Mouse (Mus musculus) stomach, embryonic 16.5 days (tissue): ENCODE results near the gene Rnf216. TPM values are rescaled to one million over a fixed set of nuclear protein-coding genes. Genes with fewer than 3 reads are reported as not detected.
A peak's percentile ranks its signal among the peaks of the same experiment; 100 is the strongest.

Experiments used
- ATAC-seq: fragments of 200-750 bp; cut with Nextera tagmentation; 2 replicates; pipeline ENCODE4 v1.8.0; 2017; ENCODE audit warnings: moderate number of reproducible peaks, moderate TSS enrichment; ENCODE audit not compliant: insufficient read depth, low FRiP score
- H3K27ac ChIP-seq: fragments of 300-500 bp; sonication (generic); 2 replicates; pipeline ENCODE4 v1.5.1; 2014; ENCODE audit warnings: low read length
- H3K27me3 ChIP-seq: fragments of 300-500 bp; sonication (generic); 2 replicates; pipeline ENCODE4 v1.6.1; 2014; ENCODE audit warnings: low read length, control low read depth, mixed read lengths; ENCODE audit not compliant: control insufficient read depth, insufficient read depth
- H3K36me3 ChIP-seq: fragments of 300-500 bp; sonication (generic); 2 replicates; pipeline ENCODE4 v1.6.1; 2014; ENCODE audit warnings: low read length; ENCODE audit not compliant: control insufficient read depth, insufficient read depth
- H3K4me1 ChIP-seq: fragments of 300-500 bp; sonication (generic); 2 replicates; pipeline ENCODE4 v1.6.1; 2014; ENCODE audit warnings: low read length, control low read depth, mixed read lengths; ENCODE audit not compliant: control insufficient read depth, insufficient read depth
- H3K4me2 ChIP-seq: fragments of 300-500 bp; sonication (generic); 2 replicates; pipeline ENCODE4 v1.6.1; 2014; ENCODE audit warnings: low read depth, low read length, mixed read lengths
- H3K4me3 ChIP-seq: fragments of 300-500 bp; sonication (generic); replicated peaks from 2 replicates; pipeline ENCODE4 v1.5.1; 2014; ENCODE audit warnings: mild to moderate bottlenecking, low read length
- H3K9ac ChIP-seq: fragments of 300-500 bp; sonication (generic); 2 replicates; pipeline ENCODE4 v1.6.1; 2014; ENCODE audit warnings: low read length
- H3K9me3 ChIP-seq: fragments of 300-500 bp; sonication (generic); replicated peaks from 2 replicates; pipeline ENCODE4 v1.6.1; 2016; ENCODE audit warnings: low read length, control low read depth; ENCODE audit not compliant: control insufficient read depth
- WGBS: fragments of 180-500 bp; shearing (Covaris S2); extraction: QIAGEN DNeasy Blood & Tissue Kit; methylation state at CpG from one replicate; pipeline ENCODE4 v1.1.7; 2014; 5-methylcytosine and 5-hydroxymethylcytosine counted together
- polyA plus RNA-seq: library from polyadenylated mRNA; unstranded; fragments of >200 nt; fragmentation: Nextera tagmentation; extraction: Ambion mirVana; gene quantifications from 2 replicates; pipeline ENCODE4 v1.2.1, GENCODE M21; 2015

The Rnf216 gene
- polyA plus RNA-seq, 1 experiment from 2014 or later = 35.1 TPM

- no peak for ATAC-seq
- H3K27me3 ChIP-seq = no peaks in the 10 kb centered on the region
- 0 out of 2 replicates have a peak overlapping the region, but pooled peaks have one; percentile 8 for H3K9ac ChIP-seq
- H3K4me2 ChIP-seq = no peak overlapping the region
- no peaks in the 10 kb centered on the region for H3K9me3 ChIP-seq
- peak overlapping the region; percentile 77 for H3K27ac ChIP-seq
- H3K4me1 ChIP-seq = peaks cover 60% of the 10 kb centered on the region
- H3K4me3 ChIP-seq = no peak overlapping the region
- WGBS = 49% methylated on average over 5 of the region's 5 CpGs
- H3K36me3 ChIP-seq = no peaks in the 10 kb centered on the region
Measured at GRCm38 (mm10) chr5:143053132-143053972, 59.4 kb downstream of the Rnf216 start.

DNA sequence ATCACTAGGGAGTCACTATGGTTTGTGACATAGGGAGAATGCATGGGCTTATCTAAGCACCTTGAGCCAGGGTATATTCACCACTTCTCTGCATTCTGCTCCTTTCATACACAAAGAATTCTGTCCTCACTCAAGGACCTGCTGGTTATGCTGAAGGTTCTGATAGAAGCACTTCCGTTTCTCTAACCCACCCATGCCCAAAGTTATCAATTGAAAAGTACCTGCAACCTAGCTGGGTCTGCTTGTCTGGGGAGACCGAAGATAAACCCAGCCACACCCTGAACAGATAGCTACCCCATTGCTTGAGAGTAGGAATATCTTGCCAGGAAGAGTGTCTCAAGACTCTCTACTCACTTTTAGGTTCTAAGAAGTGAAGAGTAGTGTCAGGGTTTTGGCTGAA, 60.1 kb downstream of the Rnf216 start:
- ATAC-seq = no peak
- Histone ChIP-seq H3K27me3 (no peaks in the 10 kb centered on the region), H3K4me2 (no peak overlapping the region), H3K27ac (peak overlapping the region; percentile 77), H3K9ac (no peak overlapping the region), H3K9me3 (no peaks in the 10 kb centered on the region), H3K4me3 (no peak overlapping the region), H3K4me1 (peaks cover 60% of the 10 kb centered on the region), H3K36me3 (no peaks in the 10 kb centered on the region)
- 71% methylated on average over 2 of the region's 2 CpGs for WGBS

- no peaks in the 10 kb centered on the region for H3K9me3 ChIP-seq
Measured at GRCm38 (mm10) chr5:143051851-143052250, 60.9 kb downstream of the Rnf216 start.

GRCm38 (mm10) chr5:143050273-143050672, 62.5 kb downstream of the Rnf216 start:
- H3K9ac ChIP-seq = no peak overlapping the region
- no peak overlapping the region; the same call in 1 of the 2 replicates for H3K4me2 ChIP-seq
- no peak overlapping the region for H3K4me3 ChIP-seq
- no peaks in the 10 kb centered on the region for H3K36me3 ChIP-seq
- H3K9me3 ChIP-seq = no peaks in the 10 kb centered on the region
- 61% methylated on average over 5 of the region's 5 CpGs for WGBS
- peaks cover 49% of the 10 kb centered on the region for H3K4me1 ChIP-seq
- no peak for ATAC-seq
- no peaks in the 10 kb centered on the region for H3K27me3 ChIP-seq
- H3K27ac ChIP-seq = peak overlapping the region; percentile 72

More at GRCm38 (mm10) chr5:143051851-143052250, 60.9 kb downstream of the Rnf216 start:
- Histone ChIP-seq H3K9ac (no peak overlapping the region), H3K27ac (no peak overlapping the region), H3K4me3 (no peak overlapping the region), H3K27me3 (no peaks in the 10 kb centered on the region), H3K36me3 (no peaks in the 10 kb centered on the region), H3K4me1 (peaks cover 55% of the 10 kb centered on the region), H3K4me2 (no peak overlapping the region)
- ATAC-seq = no peak
- 83% methylated on average over 6 of the region's 6 CpGs for WGBS

DNA sequence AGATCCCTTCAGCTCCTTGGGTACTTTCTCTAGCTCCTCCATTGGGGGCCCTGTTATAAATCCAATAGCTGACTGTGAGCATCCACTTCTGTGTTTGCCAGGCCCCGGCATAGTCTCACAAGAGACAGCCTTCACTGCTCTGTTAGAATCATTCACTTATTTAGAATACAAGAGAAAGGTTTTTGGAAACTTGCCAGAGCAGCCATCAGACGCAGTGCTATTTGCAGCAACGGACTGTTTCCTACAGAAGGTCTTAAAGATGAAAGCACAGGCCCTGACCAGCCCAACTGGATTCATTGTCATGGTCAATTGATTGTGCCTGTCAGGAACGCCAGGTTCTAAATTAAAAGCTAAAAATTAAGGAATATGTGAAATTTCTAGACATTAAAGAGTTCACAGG, 63.0 kb downstream of the Rnf216 start:
- no peak overlapping the region for H3K4me3 ChIP-seq
- peak overlapping the region; percentile 72 for H3K27ac ChIP-seq
- peaks cover 49% of the 10 kb centered on the region for H3K4me1 ChIP-seq
- ATAC-seq = no peak
- no peaks in the 10 kb centered on the region for H3K9me3 ChIP-seq
- no peak overlapping the region for H3K9ac ChIP-seq
- whole genome bisulfite sequencing = 26% methylated on average over 4 of the region's 4 CpGs
- H3K27me3 ChIP-seq = no peaks in the 10 kb centered on the region
- no peaks in the 10 kb centered on the region for H3K36me3 ChIP-seq
- H3K4me2 ChIP-seq = no peak overlapping the region

DNA sequence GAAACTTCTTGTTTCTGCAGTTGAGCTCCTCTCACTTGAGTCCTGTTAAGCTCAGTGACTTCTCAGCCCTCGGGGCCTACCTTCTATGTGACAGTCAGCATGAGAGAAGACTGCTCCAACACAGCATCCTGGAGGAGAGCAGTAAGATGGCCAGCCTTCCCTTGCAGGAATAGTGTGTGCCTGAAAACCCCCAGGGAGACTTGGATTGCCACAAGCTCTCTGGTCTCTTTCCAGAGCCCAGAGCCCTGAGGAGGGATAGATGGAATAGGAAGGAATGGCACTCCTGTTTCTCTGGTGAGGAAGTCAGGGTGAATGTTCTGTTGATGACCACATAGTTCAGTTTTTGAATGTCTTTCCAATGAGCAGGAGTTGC, 63.8 kb downstream of the Rnf216 start:
- ATAC-seq = no peak
- Histone ChIP-seq H3K9ac (no peak overlapping the region), H3K36me3 (no peaks in the 10 kb centered on the region), H3K9me3 (no peaks in the 10 kb centered on the region), H3K27ac (peak overlapping the region; percentile 90), H3K4me3 (no peak overlapping the region), H3K4me1 (peaks cover 48% of the 10 kb centered on the region), H3K27me3 (no peaks in the 10 kb centered on the region), H3K4me2 (no peak overlapping the region)
- WGBS = 70% methylated on average over 1 of the region's 1 CpGs

GRCm38 (mm10) chr5:143048232-143049012, 64.4 kb downstream of the Rnf216 start:
- Histone ChIP-seq H3K9me3 (no peaks in the 10 kb centered on the region), H3K27me3 (no peaks in the 10 kb centered on the region), H3K9ac (peak overlapping the region; percentile 4; the same call in 1 of the 2 replicates), H3K4me3 (no peak overlapping the region), H3K4me1 (peaks cover 46% of the 10 kb centered on the region), H3K27ac (peak overlapping the region; percentile 91), H3K36me3 (no peaks in the 10 kb centered on the region), H3K4me2 (no peak overlapping the region)
- peak; percentile 68; the same call in 1 of the 2 replicates for ATAC-seq

- Histone ChIP-seq H3K4me2 (no peak overlapping the region), H3K9ac (peak overlapping the region; percentile 4; the same call in 1 of the 2 replicates), H3K27ac (peak overlapping the region; percentile 91), H3K9me3 (no peaks in the 10 kb centered on the region), H3K4me3 (no peak overlapping the region), H3K36me3 (no peaks in the 10 kb centered on the region), H3K4me1 (peaks cover 38% of the 10 kb centered on the region), H3K27me3 (no peaks in the 10 kb centered on the region)
- no peak for ATAC-seq
- 89% methylated on average over 1 of the region's 1 CpGs for WGBS
Measured at GRCm38 (mm10) chr5:143047586-143047985, 65.2 kb downstream of the Rnf216 start.

- 61% methylated on average over 2 of the region's 2 CpGs for WGBS
- Histone ChIP-seq H3K9me3 (no peaks in the 10 kb centered on the region), H3K36me3 (no peaks in the 10 kb centered on the region)
Measured at GRCm38 (mm10) chr5:143043902-143044301, 68.9 kb downstream of the Rnf216 start.

More at GRCm38 (mm10) chr5:143043902-143044301, 68.9 kb downstream of the Rnf216 start:
- Histone ChIP-seq H3K4me1 (peaks cover 14% of the 10 kb centered on the region), H3K4me2 (no peak overlapping the region), H3K9ac (no peak overlapping the region), H3K27me3 (no peaks in the 10 kb centered on the region), H3K27ac (no peak overlapping the region), H3K4me3 (no peak overlapping the region)
- ATAC-seq = no peak
